Mouse (Mus musculus) neural tube, embryonic 13.5 days (tissue): ENCODE measurements around the gene Sec23ip. TPM values are rescaled to one million over a fixed set of nuclear protein-coding genes. Genes with fewer than 3 reads are reported as not detected.

Source experiments
- ATAC-seq: fragments of 200-750 bp; cut with Nextera tagmentation; 2 replicates; pipeline ENCODE4 v1.8.0; 2017; ENCODE audit warnings: low read depth, mild to moderate bottlenecking, moderate TSS enrichment, moderate library complexity
- H3K27ac ChIP-seq: fragments of 300-500 bp; sonication (generic); replicated peaks from 2 replicates; pipeline ENCODE4 v1.5.1; 2015; ENCODE audit warnings: moderate library complexity, mild to moderate bottlenecking, inconsistent platforms
- H3K27me3 ChIP-seq: fragments of 300-500 bp; sonication (generic); 2 replicates; pipeline ENCODE4 v1.6.1; 2015; ENCODE audit warnings: mild to moderate bottlenecking, inconsistent platforms
- H3K36me3 ChIP-seq: fragments of 300-500 bp; sonication (generic); 2 replicates; pipeline ENCODE4 v1.6.1; 2015; ENCODE audit warnings: mild to moderate bottlenecking, inconsistent platforms
- H3K4me1 ChIP-seq: fragments of 300-500 bp; sonication (generic); replicated peaks from 2 replicates; pipeline ENCODE4 v1.6.1; 2015; ENCODE audit warnings: inconsistent platforms
- H3K4me2 ChIP-seq: fragments of 300-500 bp; sonication (generic); 2 replicates; pipeline ENCODE4 v1.6.1; 2015; ENCODE audit warnings: inconsistent platforms, mild to moderate bottlenecking, moderate library complexity
- H3K4me3 ChIP-seq: fragments of 300-500 bp; sonication (generic); 2 replicates; pipeline ENCODE4 v1.5.1; 2015; ENCODE audit warnings: mild to moderate bottlenecking, inconsistent platforms
- H3K9ac ChIP-seq: fragments of 300-500 bp; sonication (generic); 2 replicates; pipeline ENCODE4 v1.6.1; 2015; ENCODE audit warnings: moderate library complexity, mild to moderate bottlenecking, inconsistent platforms
- H3K9me3 ChIP-seq: fragments of 300-500 bp; sonication (generic); 2 replicates; pipeline ENCODE4 v1.6.1; 2016; ENCODE audit warnings: inconsistent platforms
- WGBS: fragments of 180-500 bp; shearing (Covaris S2); methylation state at CpG from one replicate; pipeline ENCODE4 v1.1.7; 2015; 5-methylcytosine and 5-hydroxymethylcytosine counted together
- microRNA-seq: library from miRNA; unstranded; fragments of <30 nt; microRNA quantifications from one replicate; pipeline ENCODE4, GENCODE M21; 2016
- polyA plus RNA-seq: library from polyadenylated mRNA; unstranded; fragments of >200 nt; fragmentation: Nextera tagmentation; extraction: Ambion mirVana; gene quantifications from 2 replicates; pipeline ENCODE4 v1.2.1, GENCODE M21; 2015

The Sec23ip gene
- polyA plus RNA-seq, 1 experiment from 2014 or later: 37.8 TPM

DNA sequence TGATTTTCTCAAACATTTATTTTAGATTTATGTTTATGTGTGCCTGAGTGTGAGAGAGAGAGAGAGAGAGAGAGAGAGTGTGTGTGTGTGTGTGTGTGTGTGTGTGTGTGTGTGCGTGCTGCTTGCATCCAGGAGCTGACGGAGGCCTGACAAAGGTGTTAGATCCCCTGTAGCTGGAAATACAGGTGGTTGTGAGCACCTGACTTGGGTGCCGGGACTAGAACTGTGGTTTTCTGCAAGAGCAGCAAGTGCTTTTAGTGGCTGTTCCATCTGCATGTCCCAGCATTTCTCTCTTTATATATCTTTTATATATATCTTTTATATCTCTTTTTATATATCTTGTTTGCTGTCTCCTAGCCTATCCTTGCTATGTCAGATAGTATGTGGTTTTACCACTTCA is 37.1 kb downstream of the Sec23ip start:
- Histone ChIP-seq H3K36me3 (peaks cover 87% of the 10 kb centered on the region), H3K4me1 (no peaks in the 10 kb centered on the region), H3K27me3 (no peaks in the 10 kb centered on the region), H3K4me3 (no peak overlapping the region), H3K9ac (no peak overlapping the region), H3K27ac (no peak overlapping the region), H3K4me2 (no peak overlapping the region), H3K9me3 (0 out of 2 replicates have a peak, but pooled peaks cover 6% of the 10 kb centered on the region)
- 90% methylated on average over 3 of the region's 3 CpGs for WGBS
- ATAC-seq: no peak

DNA sequence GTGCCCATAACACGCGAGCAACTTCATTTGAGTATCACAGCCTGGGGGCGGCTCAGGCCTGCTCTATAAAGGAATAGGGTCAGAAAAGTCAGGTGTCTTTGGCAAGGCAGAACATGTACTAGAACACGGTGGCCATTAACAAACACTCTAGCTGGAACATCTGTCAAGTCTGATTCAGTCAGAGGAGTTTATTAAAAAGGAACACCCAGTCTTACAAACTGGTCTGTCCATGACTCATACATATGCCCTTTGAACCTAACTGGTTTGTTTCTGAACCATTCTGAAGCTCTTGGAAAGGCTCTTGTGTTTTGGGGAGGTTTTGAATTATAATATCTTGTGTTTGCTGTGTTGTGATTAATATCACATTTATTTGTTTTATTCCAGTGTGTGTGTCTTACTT is 45.3 kb downstream of the Sec23ip start:
- Histone ChIP-seq H3K4me1 (no peaks in the 10 kb centered on the region), H3K9ac (no peak overlapping the region), H3K4me3 (no peak overlapping the region), H3K9me3 (0 out of 2 replicates have a peak, but pooled peaks cover 6% of the 10 kb centered on the region), H3K4me2 (no peak overlapping the region), H3K27me3 (no peaks in the 10 kb centered on the region), H3K36me3 (peaks cover 16% of the 10 kb centered on the region), H3K27ac (no peak overlapping the region)
- ATAC-seq: no peak
- WGBS: 85% methylated on average over 4 of the region's 4 CpGs

DNA sequence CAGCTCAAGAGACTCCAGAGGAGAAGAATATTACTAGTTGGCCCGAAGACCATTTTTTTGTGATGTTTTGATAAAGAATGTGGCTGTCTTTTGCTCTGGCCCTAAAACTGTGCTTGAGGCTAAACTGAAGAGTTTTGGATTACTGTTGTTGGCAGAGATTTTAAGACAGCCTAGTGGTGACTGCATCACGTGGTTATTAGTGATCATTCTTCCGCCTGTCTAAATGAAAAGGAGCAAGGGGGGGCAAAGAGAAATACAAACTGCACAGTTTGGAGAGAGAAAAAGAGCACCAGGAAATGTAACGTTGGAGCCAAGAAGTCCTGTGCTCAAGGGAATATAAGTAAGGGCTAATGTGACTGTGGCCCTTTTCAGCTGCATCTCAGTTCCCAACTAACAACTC is 48.7 kb downstream of the Sec23ip start:
- WGBS: 80% methylated on average over 4 of the region's 4 CpGs
- H3K4me2 ChIP-seq: no peak overlapping the region
- no peak for ATAC-seq
- no peaks in the 10 kb centered on the region for H3K9me3 ChIP-seq
- no peak overlapping the region for H3K27ac ChIP-seq
- H3K4me1 ChIP-seq: no peaks in the 10 kb centered on the region
- no peak overlapping the region for H3K9ac ChIP-seq
- H3K36me3 ChIP-seq: no peaks in the 10 kb centered on the region
- H3K27me3 ChIP-seq: no peaks in the 10 kb centered on the region
- no peak overlapping the region for H3K4me3 ChIP-seq

DNA sequence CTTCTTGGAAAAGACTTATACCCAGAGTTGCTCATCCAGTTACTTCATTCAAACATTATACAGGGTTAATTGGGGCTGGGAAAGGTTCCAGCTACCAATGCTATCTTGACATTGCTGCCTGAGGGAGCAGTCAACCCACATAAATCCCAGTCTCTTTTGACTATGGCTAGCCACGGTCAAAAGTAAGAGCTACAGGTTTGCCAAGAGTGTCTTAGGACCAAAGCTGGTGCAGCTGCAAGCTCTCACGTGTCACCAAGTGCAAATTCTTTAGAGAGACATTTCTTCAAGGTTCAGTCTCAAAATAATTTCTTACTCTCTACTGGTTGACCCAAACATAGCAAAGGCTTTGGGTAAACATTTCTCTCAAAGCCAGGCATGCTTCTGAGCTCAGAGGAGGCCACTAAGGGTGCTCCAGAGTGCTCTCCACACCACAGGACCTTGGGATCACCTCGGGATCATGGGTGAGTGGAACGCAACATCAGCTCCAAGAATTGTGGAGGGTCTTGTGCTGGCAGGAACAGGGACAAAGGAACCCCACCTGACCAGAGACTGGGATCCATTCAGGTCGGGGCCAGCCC is 80.3 kb downstream of the Sec23ip start:
- Histone ChIP-seq H3K4me2 (no peak overlapping the region), H3K27ac (no peak overlapping the region), H3K27me3 (no peaks in the 10 kb centered on the region), H3K4me1 (no peaks in the 10 kb centered on the region), H3K4me3 (no peak overlapping the region), H3K9me3 (no peaks in the 10 kb centered on the region), H3K9ac (no peak overlapping the region), H3K36me3 (no peaks in the 10 kb centered on the region)
- no peak for ATAC-seq
- WGBS: 81% methylated on average over 5 of the region's 5 CpGs

DNA sequence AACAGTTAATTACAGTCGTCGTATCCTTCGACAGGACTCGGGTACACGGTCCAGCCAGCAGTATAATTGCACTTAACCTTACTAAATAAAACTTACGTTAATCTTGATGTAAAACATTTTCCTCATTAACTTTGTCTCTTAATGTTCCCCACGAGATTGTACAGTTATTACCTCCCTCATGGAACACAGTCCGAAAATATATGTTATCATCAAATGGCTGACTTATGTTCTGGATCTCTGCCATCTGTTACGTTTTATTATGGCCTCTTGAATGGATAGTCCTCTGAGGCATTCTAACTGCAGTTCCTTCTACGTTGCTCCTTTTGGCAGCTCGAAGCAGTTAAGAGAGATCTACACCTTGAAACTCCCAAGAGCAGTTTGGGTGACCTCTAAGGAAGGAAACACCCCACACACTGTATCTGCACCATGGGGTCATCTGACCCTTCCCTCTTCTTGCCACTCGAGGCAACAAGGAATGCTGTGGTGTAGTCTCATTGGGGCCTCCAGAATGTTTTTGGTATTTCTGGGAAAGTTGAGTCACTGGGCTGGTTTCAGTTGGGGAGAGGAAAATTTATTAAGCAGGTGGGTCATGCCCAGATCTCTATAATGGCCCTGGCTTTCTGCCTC is 87.8 kb downstream of the Sec23ip start:
- Histone ChIP-seq H3K9me3 (no peaks in the 10 kb centered on the region), H3K9ac (no peak overlapping the region), H3K4me3 (no peak overlapping the region), H3K27ac (no peak overlapping the region), H3K4me2 (no peak overlapping the region), H3K36me3 (no peaks in the 10 kb centered on the region), H3K27me3 (no peaks in the 10 kb centered on the region), H3K4me1 (peaks cover 7% of the 10 kb centered on the region)
- ATAC-seq: no peak
- WGBS: 55% methylated on average over 12 of the region's 12 CpGs

DNA sequence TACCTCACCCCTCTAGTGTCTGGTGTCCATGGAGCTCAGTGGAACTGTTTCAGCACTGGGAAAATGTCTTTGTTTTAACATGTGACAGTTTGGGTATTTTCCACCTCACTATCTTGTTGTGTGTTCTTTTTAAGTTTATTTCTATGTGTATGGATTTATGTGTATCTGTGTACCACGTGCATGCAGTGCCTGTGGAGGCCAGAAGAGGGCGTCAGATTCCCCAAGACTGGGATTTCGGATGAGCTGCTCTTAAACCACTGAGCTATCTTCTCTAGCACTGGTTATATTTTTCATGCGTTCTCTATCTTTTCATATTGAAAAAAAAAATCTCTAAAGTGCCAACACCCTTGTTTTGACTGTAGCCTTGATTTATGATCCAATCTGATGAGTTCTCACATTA is 88.5 kb downstream of the Sec23ip start:
- ATAC-seq: no peak
- H3K4me2 ChIP-seq: no peak overlapping the region
- 89% methylated on average over 4 of the region's 4 CpGs for WGBS
- H3K36me3 ChIP-seq: no peaks in the 10 kb centered on the region
- no peaks in the 10 kb centered on the region for H3K27me3 ChIP-seq
- H3K27ac ChIP-seq: no peak overlapping the region
- H3K9ac ChIP-seq: no peak overlapping the region
- H3K9me3 ChIP-seq: no peaks in the 10 kb centered on the region
- H3K4me3 ChIP-seq: no peak overlapping the region
- peaks cover 7% of the 10 kb centered on the region for H3K4me1 ChIP-seq

Small RNAs within 50 kb of the gene (microRNA-seq; reads per million reads assigned to microRNA genes)
- gene Gm25778: not detected

Other genes with a start within 250 kb of the Sec23ip start
- 3.2 and 3.6 TPM in 2 replicates for gene Bag3, start 221.3 kb upstream of the Sec23ip start, polyA plus RNA-seq
- 303 and 305 TPM in 2 replicates for gene Inpp5f, start 133.6 kb upstream of the Sec23ip start, polyA plus RNA-seq
- 50.0 and 52.8 TPM in 2 replicates for gene Mcmbp, start 4.4 kb upstream of the Sec23ip start, polyA plus RNA-seq